Mouse (Mus musculus): ENCODE data around the gene Tgm2.

DNA sequence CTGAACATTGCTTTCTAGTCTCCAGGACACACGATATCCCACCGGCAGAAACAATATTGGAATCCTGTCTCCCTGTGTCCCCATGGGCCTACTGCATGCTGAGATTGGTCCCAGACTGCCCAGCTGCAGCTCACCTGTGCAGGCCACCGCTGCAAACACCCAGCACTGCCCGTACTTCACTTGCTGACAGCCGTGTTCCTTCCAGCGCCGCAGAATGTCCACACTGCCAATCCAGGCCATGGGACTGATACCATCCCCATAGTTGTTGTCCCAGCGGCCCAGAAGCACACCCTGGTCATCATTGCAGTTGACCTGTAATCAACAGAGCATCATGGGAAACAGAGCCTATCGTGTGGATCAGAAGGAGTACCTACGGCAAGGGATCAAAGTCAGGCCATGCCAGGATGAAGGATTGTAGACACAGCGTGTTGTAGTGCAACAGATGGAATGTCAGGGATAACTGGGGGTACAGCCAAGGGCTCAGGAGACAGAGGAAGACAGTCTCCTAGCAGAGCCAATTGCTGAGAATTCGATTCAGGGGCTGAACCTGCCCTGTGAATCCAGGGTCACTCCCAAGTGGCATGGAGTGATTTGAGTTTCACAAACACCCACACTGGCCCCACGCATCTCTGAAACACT is 14.9 kb downstream of the Tgm2 start:
- no peak for TF ChIP-seq CTCF (IDR thresholded peaks at IDR 0.05; ENCODE audit: control insufficient read depth, insufficient read depth, low read length)
- TF ChIP-seq POLR2A (IDR thresholded peaks at IDR 0.05; ENCODE audit: borderline replicate concordance, control insufficient read depth, low read depth, low read length) = no peak
